Mouse (Mus musculus) kidney, adult 11 months (tissue): Measurements from ENCODE around the gene Hyal1.
A peak's percentile ranks its signal among the peaks of the same experiment; 100 is the strongest.

Experiments used
- DNase-seq: peaks from one replicate; pipeline ENCODE4 v3.0.0; 2022

The Hyal1 gene

DNA sequence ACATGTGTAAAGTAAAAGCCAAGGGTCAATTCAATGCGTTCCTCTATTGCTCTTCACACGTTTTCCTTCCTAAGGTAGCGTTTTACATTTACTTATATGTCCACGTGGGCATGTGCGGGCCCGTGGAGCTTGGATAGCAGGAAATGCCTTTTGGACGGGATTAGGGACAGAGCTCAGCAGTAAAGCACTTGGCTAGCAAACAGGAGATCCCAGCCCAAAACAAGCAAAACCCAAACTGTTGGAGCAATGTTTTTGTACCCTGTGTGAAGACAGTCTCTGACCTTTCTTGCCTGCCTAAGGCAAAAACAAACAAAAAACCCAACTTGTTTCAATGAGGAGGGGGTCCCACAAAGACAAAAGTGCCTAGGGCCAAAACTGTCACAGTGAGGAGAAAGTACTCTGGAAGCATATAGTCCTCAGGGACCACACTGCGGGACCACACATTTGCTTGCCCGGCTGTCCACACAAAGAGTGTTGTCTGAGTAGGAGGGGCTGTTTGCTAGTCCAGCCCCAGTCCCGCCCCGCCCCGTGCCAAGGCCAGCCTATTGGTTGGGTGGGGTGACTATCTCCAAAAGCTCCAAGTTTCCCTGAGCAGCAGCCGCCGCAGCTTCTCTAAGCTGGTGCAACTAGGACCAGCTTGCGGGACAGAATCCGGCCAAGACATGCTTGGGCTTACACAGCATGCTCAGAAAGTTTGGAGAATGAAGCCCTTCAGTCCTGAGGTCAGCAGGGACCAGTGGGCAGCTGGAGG, at the start of gene Hyal1:
Hyal1 (plus strand) TSS at position 571 of the 751 bp plus-strand sequence.
- DNase-seq, result peak; percentile 82

DNA sequence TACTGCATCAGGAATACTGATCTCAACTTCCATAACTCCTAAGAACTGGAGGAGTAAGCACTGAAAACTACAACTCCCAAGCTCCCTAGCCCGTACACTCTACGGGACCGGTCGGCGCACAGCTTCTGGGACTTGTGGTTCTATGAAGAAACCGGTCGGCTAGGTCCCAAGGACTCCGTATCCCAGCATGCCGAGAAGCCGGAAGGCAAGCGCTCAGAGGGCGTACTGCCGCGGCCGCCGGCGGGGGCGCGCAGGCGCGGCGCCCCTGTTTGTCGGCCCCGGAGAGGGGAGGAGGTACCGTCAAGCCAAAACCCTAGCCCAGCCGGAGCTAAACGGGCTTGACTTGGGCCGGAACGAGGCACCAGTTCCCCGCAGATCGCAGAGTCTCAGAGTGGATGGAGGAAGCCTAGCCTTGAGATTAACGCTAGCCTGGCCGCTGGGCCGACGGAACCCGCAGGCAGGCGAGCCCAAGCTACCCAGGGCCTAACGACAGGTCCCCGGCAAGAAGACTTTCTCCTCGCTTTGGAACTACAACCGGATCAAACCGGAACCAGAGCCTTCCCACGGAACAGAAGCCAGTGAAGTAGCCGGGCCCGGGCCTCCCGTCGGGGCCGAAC, 42.8 kb upstream of the Hyal1 start, which contains the start of gene Tmem115:
Tmem115 (plus strand) TSS at position 155 of the 617 bp plus-strand sequence.
- peak; percentile 98 for DNase-seq

DNA sequence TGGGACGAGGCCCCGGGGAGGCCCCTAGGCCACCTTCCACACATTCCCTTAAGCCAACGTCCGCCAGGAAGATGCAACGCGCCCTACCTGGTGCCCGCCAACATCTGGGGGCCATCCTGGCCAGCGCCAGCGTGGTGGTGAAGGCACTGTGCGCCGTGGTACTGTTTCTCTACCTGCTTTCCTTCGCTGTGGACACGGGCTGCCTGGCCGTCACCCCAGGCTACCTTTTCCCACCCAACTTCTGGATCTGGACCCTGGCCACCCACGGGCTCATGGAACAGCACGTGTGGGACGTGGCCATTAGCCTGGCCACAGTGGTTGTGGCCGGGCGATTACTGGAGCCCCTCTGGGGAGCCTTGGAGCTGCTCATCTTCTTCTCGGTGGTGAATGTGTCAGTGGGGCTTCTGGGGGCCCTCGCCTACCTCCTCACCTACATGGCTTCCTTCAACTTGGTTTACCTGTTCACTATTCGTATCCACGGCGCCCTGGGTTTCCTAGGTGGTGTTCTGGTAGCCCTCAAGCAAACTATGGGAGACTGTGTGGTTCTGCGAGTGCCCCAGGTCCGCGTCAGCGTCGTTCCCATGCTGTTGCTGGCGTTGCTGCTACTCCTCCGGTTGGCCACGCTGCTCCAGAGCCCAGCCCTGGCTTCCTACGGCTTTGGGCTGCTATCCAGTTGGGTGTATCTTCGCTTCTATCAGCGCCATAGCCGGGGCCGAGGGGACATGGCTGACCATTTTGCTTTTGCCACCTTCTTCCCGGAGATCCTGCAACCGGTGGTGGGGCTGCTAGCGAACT, 42.1 kb upstream of the Hyal1 start:
- peak; percentile 40 for DNase-seq

DNA sequence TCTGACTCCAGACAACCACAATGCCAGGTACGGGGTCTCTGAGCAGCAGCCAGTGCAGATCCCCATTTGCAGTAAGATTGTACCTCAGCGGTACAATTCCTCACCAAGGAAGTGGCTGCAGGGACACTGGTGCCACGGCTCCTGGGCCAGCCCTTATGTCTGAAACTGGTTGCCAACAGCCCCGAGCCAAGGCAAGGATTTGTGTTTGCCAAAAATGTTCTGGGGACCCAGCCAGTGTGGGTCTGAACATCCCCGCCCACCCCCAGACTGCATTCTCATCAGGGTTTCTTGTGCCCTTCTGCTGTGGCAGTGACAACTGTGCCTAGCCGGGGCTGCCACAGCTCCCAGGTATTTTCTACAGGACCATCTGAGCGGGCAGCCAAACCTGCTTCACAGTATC, 38.5 kb upstream of the Hyal1 start:
- no peak for DNase-seq

DNA sequence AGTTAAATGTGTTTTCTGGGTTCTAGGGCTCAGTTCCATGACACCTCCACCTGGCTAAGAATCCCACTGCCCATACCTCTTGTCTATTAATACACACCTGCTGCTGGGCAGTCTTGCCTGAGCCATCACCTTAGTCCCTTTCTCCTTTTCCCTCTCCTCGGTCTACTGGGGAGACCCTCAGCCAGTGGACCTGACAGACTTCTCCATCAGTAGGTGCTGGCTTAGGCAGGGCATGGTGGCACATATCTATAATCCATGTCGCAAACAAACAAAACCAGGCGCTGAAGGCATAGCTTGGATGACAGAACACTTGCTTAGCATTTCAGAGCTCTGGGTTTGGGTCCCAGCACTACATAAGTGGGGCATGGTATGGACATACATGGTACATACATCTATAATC, 38.0 kb upstream of the Hyal1 start:
- no peak for DNase-seq

DNA sequence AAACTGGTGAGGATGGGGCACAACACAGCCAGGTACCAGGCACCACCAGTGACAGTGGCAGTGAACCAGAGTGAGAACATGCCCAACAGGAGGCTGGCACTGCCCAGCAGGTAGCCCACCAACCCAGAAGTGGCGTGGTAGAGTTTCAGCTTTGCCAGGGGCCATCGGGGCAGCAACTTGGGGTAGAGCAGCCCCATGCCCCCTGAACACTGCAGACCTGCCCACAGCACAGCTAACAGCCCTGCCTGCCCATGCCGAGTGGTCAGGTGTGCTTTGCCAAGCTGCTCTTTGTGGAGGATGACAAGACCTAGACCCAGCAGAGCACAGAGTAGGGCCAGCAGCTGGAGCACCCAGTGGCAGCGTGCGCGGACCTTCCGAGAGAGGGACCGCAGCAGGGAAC, 36.8 kb upstream of the Hyal1 start:
- peak; percentile 18 for DNase-seq

DNA sequence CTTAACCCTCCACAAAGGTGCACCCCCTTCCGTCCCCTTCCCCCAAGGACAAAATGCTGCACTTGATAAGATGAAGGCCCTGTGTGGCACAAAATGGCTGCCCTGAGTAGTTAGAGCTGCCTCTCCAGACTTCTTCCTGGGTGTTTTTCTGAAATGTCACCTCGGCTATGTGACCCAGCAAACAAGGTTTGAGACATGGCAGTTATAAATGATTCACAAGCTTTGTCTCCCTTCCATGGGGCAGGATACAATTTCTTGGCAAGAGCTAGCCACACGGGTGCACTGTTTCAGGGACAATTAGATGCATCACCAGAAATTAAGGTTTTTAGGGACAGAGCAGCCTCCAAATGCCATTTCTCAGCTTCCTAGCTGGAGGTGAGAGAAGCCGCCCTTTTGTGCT, 36.3 kb upstream of the Hyal1 start:
- peak; percentile 28 for DNase-seq

DNA sequence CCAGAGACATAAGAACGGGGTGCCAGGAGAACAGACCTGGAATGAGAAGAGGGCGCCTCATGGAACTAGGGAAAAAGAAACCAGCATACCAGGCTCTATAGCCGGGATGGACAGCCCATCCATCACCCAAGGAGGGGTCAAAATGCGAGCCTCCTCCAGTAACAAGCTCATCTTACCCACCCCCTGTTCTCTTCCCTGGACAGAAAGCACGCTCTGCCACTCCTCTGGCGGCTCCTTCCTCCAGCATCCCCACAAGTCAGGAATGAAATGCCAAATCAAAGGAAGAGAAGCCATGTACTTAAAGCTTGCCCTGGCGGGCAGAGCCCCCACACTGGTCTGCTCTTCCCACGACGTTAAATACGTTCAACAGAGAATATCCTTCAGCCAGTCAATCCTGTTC, 35.7 kb upstream of the Hyal1 start:
- DNase-seq, result no peak

DNA sequence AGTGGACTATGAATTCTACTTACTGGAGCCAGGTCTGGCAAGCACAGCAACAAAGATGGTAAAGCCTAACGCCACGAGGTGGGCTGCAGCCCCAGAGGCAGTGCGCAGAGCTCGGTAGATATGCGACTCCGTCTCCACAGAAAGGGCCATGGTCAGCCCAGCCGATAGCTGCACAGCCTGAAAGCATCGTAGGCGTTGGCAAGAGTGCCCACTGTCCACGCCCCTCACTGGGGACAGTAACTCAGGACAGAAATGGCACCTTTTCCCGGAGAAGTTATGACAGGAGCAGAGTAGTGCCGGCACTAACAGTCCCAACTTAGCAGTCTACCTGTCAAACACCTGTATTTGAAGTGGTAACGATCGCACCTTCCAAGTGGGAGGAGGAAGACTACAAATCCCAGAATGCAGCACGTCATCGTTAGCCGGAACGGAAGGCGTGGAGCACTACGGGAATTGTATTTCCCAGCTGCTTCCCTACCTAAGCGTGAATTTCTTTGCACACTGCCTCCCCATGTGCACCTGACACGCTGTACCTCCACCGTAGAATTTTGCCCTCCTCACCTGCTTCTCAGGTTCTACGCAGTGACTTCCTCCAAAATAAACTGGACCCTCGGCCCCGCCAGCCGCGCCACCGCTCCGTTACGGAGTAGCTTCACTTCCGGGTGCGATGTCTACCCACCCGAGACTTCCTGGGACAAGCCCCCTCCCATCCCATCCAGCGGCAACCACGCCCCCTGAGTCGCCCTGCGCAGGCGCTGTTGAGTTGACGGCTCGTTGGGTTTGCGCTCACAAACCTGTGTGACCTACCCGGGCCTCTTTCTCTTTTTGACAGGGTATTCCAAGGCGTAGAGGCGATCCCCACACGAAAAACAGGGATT, 35.0 kb upstream of the Hyal1 start, which contains the start of the genes Cyb561d2 and Nprl2:
Cyb561d2 (minus strand) TSS at position 720 of the 878 bp plus-strand sequence.
Nprl2 (plus strand) TSS at position 753 of the 878 bp plus-strand sequence.
- DNase-seq, result peak; percentile 94

DNA sequence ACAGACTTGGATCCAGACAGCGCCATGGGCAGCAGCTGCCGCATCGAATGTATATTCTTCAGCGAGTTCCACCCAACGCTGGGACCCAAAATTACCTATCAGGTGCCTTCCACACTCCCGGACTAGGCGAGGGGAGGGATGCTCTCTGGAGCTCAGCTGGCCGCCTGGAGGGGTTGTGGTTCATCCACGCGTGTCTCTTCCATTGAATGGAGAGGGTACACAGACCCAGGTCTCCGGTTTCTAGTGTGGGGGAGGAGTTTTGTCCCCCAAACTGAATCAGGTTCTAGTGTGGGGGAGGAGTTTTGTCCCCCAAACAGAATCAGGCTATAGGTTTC, 34.4 kb upstream of the Hyal1 start:
- no peak for DNase-seq

DNA sequence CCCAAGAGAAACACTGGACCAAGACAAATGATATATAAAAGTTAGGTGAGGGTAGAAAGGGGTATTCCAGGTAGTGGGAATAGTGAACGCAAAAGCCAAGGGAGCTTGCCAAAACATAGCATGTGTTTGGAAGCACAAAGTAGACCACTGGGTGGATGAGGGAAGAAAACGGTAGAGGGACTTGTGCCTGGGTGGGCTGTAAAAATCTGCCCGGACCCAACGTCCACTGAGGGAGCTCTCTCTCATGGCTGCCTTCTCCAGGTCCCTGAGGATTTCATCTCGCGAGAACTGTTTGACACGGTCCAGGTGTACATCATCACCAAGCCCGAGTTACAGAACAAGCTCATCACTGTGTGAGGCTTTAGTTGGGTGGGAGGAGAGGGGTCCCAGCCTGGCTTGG, 34.0 kb upstream of the Hyal1 start:
- peak; percentile 35 for DNase-seq

DNA sequence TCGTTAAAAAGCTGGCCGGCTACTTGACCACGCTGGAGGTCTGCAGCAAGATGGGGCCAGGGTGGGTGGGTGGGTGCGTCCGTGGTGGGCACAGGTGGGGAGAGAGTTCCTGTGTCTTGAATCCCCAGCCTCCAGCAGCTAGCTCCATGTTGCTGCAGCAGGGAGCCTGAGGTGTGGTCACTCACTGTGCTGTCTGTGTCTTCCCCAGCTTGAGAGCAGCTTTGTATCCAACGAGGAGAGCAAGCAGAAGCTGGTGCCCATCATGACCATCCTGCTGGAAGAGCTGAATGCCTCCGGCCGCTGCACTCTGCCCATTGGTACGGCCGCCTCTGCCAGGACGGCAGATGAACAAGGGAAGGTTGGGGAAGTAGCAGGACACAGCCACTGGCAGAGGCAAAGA, 33.4 kb upstream of the Hyal1 start:
- DNase-seq, result no peak

DNA sequence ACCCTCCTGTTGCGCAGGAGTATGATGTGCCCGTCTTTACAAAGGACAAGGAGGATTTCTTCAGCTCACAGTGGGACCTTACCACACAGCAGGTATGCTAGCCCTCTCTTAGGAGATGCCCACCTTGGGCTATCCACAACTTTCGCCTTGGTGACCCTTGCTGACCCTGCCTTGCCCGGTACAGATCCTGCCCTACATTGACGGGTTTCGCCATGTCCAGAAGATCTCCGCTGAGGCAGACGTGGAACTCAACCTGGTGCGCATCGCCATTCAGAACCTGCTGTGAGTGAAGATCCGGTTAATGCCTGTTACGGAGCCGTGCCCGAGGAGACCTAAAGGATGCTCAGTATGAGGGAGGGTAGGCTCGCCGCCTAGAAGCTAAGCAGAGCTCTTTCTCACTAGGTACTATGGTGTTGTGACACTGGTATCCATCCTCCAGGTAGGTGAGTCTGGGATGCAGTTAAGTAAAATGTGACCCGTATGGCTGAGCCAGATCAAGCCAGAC, 32.5 kb upstream of the Hyal1 start:
- peak; percentile 28 for DNase-seq

DNA sequence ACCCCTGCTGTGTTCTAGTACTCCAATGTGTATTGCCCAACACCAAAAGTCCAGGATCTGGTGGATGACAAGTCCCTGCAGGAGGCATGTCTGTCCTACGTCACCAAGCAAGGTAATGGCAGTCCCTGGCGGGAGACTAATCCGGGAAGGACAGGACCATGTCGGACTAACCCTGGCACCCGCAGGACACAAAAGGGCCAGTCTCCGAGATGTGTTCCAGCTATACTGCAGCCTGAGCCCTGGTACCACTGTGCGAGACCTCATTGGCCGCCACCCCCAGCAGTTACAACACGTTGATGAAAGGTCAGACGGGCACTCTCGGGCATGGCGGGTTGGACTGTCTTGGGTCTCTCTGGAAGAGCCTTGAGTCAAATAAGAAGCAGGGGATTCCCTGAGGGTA, 32.0 kb upstream of the Hyal1 start:
- peak; percentile 27 for DNase-seq

DNA sequence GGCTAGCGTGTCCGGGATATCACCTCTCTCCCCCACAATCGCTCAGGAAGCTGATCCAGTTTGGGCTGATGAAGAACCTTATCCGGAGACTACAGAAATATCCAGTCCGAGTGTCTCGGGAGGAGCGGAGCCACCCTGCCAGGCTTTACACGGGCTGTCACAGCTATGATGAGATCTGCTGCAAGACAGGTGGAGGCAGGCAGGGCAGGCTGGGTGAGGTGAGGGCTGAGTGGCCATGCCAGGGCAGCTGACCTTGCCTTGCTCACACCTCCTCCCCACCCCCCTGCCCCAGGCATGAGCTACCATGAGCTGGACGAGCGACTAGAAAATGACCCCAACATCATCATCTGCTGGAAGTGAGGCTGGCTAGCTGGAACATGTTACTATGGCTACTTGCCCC, 31.5 kb upstream of the Hyal1 start:
- peak; percentile 34 for DNase-seq

DNA sequence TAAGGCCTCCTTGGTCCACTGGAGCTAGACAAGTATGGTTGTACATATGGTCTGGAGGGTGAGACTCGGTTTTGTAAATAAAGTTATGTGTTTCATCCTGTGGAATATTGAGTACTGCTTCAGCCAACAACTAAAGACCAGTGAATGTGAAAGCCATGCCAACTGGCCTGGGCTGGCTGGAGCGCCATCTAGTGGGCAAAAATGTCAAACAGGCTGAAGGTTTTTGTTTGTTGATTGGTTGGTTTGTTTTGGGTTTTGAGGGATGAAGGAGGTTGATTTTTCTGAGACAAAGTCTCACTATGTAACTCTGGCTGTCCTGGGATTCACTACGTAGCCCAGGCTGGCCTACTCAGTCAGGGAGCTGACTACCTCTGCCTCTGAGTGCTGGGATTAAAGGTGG, 31.1 kb upstream of the Hyal1 start:
- DNase-seq, result peak; percentile 62

DNA sequence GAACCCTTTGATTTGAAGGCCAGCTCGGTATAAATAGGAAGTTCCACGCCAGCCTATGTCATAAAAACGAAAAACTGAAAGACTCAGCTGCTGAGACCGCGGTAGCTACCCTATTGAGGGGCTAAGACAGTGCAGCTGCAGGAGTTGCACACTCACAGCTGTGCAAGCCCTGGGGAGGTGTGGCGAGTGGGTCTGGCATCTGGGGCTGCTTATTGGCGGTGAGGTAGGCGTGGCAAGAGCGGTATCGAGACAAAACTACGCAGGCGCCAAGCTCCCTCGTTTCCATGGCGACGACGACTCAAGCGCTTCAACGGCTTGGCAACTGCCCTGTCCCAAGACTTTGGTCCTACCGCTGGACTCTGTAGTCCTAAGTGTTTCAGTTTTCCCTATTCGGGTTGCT, 29.7 kb upstream of the Hyal1 start, which contains the start of gene Zmynd10:
Zmynd10 (plus strand) TSS at position 273 of the 400 bp plus-strand sequence.
- DNase-seq, result peak; percentile 97

DNA sequence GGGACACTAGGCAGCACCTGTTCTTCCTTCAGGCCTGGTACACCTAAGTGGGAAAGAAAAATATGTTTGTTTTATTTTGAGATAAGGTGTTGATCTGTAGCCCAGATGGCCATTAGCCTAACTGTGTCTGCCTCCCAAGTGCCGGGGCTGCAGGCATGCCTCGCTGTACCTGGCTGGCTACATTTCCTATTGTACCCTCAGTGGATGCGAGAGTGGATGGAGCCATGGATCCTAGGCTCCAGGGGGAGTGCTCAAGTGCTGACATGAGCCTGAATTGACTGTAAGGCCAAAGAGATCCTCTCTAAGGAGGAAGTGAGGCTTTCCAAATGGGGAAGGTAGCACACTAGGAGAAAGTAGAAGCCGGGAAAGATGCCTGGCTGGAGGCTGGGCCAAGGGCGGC, 28.8 kb upstream of the Hyal1 start:
- no peak for DNase-seq

DNA sequence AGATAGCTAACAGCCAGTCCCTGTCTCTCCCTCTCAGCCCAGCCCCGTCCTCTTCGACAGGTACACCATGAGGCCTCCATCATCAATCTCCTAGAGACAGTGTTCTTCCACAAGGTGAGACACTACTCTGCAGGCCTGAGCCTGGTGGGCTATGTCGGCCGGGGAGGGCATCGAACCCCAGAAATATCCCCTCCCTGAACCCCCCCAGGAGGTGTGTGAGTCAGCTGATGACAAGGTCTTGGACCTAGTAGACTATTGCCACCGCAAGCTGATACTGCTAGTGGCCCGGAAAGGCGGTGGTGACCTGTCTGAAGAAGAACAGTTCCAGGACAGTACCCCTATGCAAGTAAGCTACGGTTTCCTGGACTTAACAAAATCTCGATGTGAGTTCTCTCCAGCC, 27.9 kb upstream of the Hyal1 start:
- no peak for DNase-seq

DNA sequence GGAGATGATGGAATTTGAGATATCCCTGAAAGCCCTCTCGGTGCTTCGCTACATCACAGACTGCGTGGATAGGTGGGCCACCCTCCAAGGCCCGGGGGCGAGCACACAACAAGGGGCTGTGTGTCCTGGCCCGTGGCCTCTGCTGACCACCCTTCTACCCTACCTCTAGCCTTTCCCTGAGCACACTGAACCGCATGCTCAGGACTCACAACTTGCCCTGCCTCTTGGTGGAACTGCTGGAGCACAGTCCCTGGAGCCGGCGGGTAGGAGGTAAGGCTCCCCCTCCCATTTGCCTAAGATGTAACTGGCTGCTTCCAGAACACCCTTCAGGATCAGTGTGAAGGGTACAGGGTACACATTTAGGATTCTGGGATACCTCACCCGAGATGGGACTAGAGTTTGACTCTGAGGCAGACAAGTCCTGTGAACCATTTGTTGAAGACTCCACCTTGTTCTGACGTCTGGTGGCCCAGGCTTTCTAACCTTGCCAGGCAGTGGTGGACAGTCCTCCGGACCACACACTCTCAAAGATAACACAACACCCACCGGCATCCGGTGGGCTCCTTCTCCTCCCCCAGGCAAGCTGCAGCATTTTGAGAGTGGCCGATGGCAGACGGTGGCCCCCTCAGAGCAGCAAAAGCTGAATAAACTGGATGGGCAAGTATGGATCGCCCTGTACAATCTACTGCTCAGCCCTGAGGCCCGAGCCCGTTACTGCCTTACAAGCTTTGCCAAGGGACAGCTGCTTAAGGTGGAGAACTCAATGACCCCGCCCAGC, 27.2 kb upstream of the Hyal1 start:
- no peak for DNase-seq

DNA sequence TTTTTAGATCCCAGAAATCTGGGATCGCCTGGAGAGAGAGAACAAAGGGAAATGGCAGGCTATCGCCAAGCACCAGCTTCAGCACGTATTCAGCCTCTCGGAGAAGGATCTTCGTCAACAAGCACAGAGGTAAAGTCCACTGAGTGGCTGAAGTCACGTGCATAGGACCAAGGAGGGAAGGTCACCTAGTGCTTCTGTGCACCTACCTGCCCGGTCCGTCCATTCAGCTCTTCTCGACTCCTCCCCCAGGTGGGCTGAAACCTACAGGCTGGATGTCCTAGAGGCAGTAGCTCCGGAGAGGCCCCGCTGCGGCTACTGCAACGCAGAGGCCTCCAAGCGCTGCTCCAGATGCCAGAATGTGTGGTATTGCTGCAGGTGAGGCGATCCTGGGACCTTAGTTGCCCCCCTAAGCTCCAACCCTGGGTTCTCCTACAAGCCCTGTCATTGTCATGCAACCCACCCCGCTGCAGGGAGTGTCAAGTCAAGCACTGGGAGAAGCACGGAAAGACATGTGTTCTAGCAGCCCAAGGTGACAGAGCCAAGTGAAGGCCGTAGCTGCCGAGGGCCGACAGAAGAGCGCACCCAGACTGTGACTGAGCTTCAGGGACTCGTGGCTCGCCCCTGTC, 26.1 kb upstream of the Hyal1 start:
- peak; percentile 95 for DNase-seq
